Mouse (Mus musculus) testis, adult 2 months (tissue): ENCODE data around the gene Xpa.

Experiments
- CTCF ChIP-seq: fragments of 200-500 bp; IDR thresholded peaks from 2 replicates; pipeline ENCODE4 v1.5.1; 2012; ENCODE audit warnings: low read depth, mild to moderate bottlenecking, inconsistent platforms, low read length, moderate library complexity; ENCODE audit not compliant: control insufficient read depth, insufficient read depth, insufficient replicate concordance
- POLR2A ChIP-seq: fragments of 200-500 bp; IDR thresholded peaks from 2 replicates; pipeline ENCODE4 v1.6.1; 2012; ENCODE audit warnings: low read depth, mild to moderate bottlenecking, inconsistent platforms, low read length, moderate library complexity; ENCODE audit not compliant: control insufficient read depth

GRCm38 (mm10) chr4:46117536-46117935, 78.6 kb downstream of the Xpa start:
- TF ChIP-seq POLR2A (no peak), CTCF (no peak)
